Mouse (Mus musculus) MEL-GATA-1-ER (cell line): ENCODE measurements around the gene Rab3d.

Source experiments
- DNase-seq: peaks from one replicate; pipeline ENCODE4 v3.0.0-alpha.2; 2012; ENCODE audit warnings: low read depth; ENCODE audit errors: extremely low read depth

Rab3d gene

GRCm38 (mm10) chr9:21938234-21938855 lies 20.4 kb upstream of the Rab3d start:
- no peak for DNase-seq

- DNase-seq: no peak
These were observed 19.8 kb upstream of the Rab3d start for GRCm38 (mm10) chr9:21937711-21938175.

GRCm38 (mm10) chr9:21936692-21937570 lies 18.9 kb upstream of the Rab3d start, which contains the start of gene Plppr2:
Plppr2 (plus strand) TSS chr9:21937033.
- DNase-seq: peak; percentile 92

GRCm38 (mm10) chr9:21935466-21936131 lies 17.6 kb upstream of the Rab3d start:
- no peak for DNase-seq

- DNase-seq: no peak
These were observed 16.0 kb upstream of the Rab3d start for GRCm38 (mm10) chr9:21934021-21934420.

GRCm38 (mm10) chr9:21932445-21933137 lies 14.6 kb upstream of the Rab3d start:
- no peak for DNase-seq

GRCm38 (mm10) chr9:21932006-21932405 lies 14.0 kb upstream of the Rab3d start:
- no peak for DNase-seq

- DNase-seq: no peak
These were observed 11.2 kb upstream of the Rab3d start for GRCm38 (mm10) chr9:21929208-21929607.

GRCm38 (mm10) chr9:21927208-21927753 lies 9.3 kb upstream of the Rab3d start, which contains the start of the genes Ccdc159 and Tmem205:
Ccdc159 (plus strand) TSS chr9:21927471.
Tmem205 (minus strand) TSS chr9:21927556.
- DNase-seq: peak; percentile 97

GRCm38 (mm10) chr9:21926784-21927183 lies 8.8 kb upstream of the Rab3d start:
- peak; percentile 43 for DNase-seq

- DNase-seq: no peak
These were observed 8.2 kb upstream of the Rab3d start for GRCm38 (mm10) chr9:21926155-21926554.

- no peak for DNase-seq
These were observed 7.5 kb upstream of the Rab3d start for GRCm38 (mm10) chr9:21925506-21925905.

GRCm38 (mm10) chr9:21925034-21925433 lies 7.0 kb upstream of the Rab3d start:
- DNase-seq: no peak

GRCm38 (mm10) chr9:21924099-21924493 lies 6.1 kb upstream of the Rab3d start:
- DNase-seq: peak; percentile 98

- DNase-seq: no peak
These were observed 5.6 kb upstream of the Rab3d start for GRCm38 (mm10) chr9:21923490-21924098.

GRCm38 (mm10) chr9:21923036-21923435 lies 5.0 kb upstream of the Rab3d start:
- DNase-seq: no peak

GRCm38 (mm10) chr9:21918692-21919384 lies 846 bp upstream of the Rab3d start:
- DNase-seq: no peak

- DNase-seq: no peak
These were observed 428 bp downstream of the Rab3d start for GRCm38 (mm10) chr9:21917493-21918034.

- DNase-seq: no peak
These were observed 1.0 kb downstream of the Rab3d start for GRCm38 (mm10) chr9:21916851-21917492.
